Mouse (Mus musculus) myocyte (in vitro differentiated cells): ENCODE data around the gene Glt1d1.

ENCODE experiments used
- CEBPB ChIP-seq: IDR thresholded peaks from 2 replicates; pipeline ENCODE4 v1.6.1; 2011; ENCODE audit warnings: mild to moderate bottlenecking, moderate library complexity; ENCODE audit not compliant: poor library complexity, insufficient read depth, severe bottlenecking
- E2F4 ChIP-seq: IDR thresholded peaks from one replicate; pipeline ENCODE4 v1.6.1; 2011; ENCODE audit warnings: mild to moderate bottlenecking, control low read depth, moderate library complexity; ENCODE audit not compliant: insufficient read depth
- MAX ChIP-seq: IDR thresholded peaks from one replicate; pipeline ENCODE4 v1.6.1; 2011; ENCODE audit warnings: low read depth, mild to moderate bottlenecking, control low read depth
- MYOD1 ChIP-seq, 3 experiments: IDR thresholded peaks; one replicate each; pipeline ENCODE4 v1.6.1; 2011; ENCODE audit warnings: control low read depth in 2 of 3, low read depth in 2 of 3, mild to moderate bottlenecking in 2 of 3, moderate library complexity in 1 of 3; ENCODE audit not compliant: insufficient read length in 2 of 3, control insufficient read depth in 1 of 3
- MYOG ChIP-seq, 3 experiments: IDR thresholded peaks; one replicate each; pipeline ENCODE4 v1.6.1; 2011; ENCODE audit warnings: control low read depth in 2 of 3, low read depth in 2 of 3, mild to moderate bottlenecking in 2 of 3; ENCODE audit not compliant: insufficient read length in 2 of 3, control insufficient read depth in 1 of 3, insufficient read depth in 1 of 3
- POLR2A ChIP-seq: IDR thresholded peaks from one replicate; pipeline ENCODE4 v1.6.1; 2011; ENCODE audit warnings: low read depth, mild to moderate bottlenecking, control low read depth, moderate library complexity; ENCODE audit not compliant: insufficient read length
- POLR2AphosphoS2 ChIP-seq: IDR thresholded peaks from one replicate; pipeline ENCODE4 v1.6.1; 2011; ENCODE audit warnings: low read depth, control low read depth; ENCODE audit not compliant: insufficient read length
- REST ChIP-seq: IDR thresholded peaks from one replicate; pipeline ENCODE4 v1.6.1; 2011; ENCODE audit warnings: mild to moderate bottlenecking, control low read depth, moderate library complexity; ENCODE audit not compliant: insufficient read depth, insufficient read length
- TCF12 ChIP-seq: IDR thresholded peaks from one replicate; pipeline ENCODE4 v1.6.1; 2011; ENCODE audit warnings: mild to moderate bottlenecking, control low read depth; ENCODE audit not compliant: poor library complexity, insufficient read depth, severe bottlenecking
- TCF3 ChIP-seq: IDR thresholded peaks from one replicate; pipeline ENCODE4 v1.6.1; 2011; ENCODE audit warnings: low read depth, control low read depth; ENCODE audit not compliant: insufficient read length
- USF1 ChIP-seq: IDR thresholded peaks from one replicate; pipeline ENCODE4 v1.6.1; 2011; ENCODE audit warnings: low read depth, mild to moderate bottlenecking, control low read depth, moderate library complexity

DNA sequence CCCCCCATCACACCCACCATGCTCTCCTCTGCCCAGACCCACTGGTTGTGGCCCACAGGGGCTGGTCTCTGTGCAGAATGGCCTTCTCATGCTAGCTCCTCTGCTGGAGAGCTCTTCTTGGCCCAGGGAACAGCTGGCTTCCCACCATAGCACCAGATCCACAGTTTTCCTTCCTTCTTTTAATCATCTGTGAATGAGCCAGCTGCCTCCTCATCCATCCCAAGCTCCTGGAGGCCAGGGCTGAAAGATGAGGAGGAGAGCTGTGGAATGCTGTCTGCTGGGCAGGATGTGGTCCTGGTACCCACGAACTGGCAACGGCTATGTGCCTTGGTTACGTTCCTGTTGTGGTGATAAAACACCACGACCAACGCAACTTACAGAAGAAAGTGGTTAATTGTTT is 67.6 kb downstream of the Glt1d1 start:
- TF ChIP-seq POLR2A (no peak), POLR2AphosphoS2 (no peak), TCF12 (no peak), REST (no peak), MYOD1 (IDR thresholded peaks at IDR 0.05; ENCODE audit: control insufficient read depth in 1 of 3, insufficient read length in 2 of 3, low read depth in 2 of 3) (no peak), MYOG (IDR thresholded peaks at IDR 0.05; ENCODE audit: control insufficient read depth in 1 of 3, insufficient read depth in 1 of 3, insufficient read length in 2 of 3, low read depth in 2 of 3) (no peak), CEBPB (no peak), USF1 (no peak), MAX (no peak), TCF3 (no peak), E2F4 (no peak)
